Mouse (Mus musculus) lung, postnatal 0 days (tissue): ENCODE measurements at regions not wholly inside any gene's neighbourhood (a gene's known extent, or its start where the extent isn't known, plus 50 kb on each side); places are given as distances from the start of the nearest gene placed in this dataset.

Experiments
- ATAC-seq: fragments of 200-750 bp; cut with Nextera tagmentation; 2 replicates; pipeline ENCODE4 v1.8.0; 2017; ENCODE audit warnings: moderate library complexity
- DNase-seq: peaks from one replicate; pipeline ENCODE4 v3.0.0-alpha.2; 2016; ENCODE audit warnings: low spot score
- H3K27ac ChIP-seq: fragments of 300-500 bp; sonication (generic); 2 replicates; pipeline ENCODE4 v1.5.1; 2014; ENCODE audit warnings: antibody characterized with exemption, mild to moderate bottlenecking, low read length, mixed read lengths
- H3K27me3 ChIP-seq: fragments of 300-500 bp; sonication (generic); replicated peaks from 2 replicates; pipeline ENCODE4 v1.6.1; 2014; ENCODE audit warnings: low read length, mixed read lengths; ENCODE audit not compliant: insufficient read depth
- H3K36me3 ChIP-seq: fragments of 300-500 bp; sonication (generic); 2 replicates; pipeline ENCODE4 v1.6.1; 2014; ENCODE audit warnings: low read length, mixed read lengths; ENCODE audit not compliant: insufficient read depth
- H3K4me1 ChIP-seq: fragments of 300-500 bp; sonication (generic); 2 replicates; pipeline ENCODE4 v1.6.1; 2014; ENCODE audit warnings: antibody characterized with exemption, low read depth, low read length, mixed read lengths; ENCODE audit not compliant: insufficient read depth
- H3K4me2 ChIP-seq: fragments of 300-500 bp; sonication (generic); replicated peaks from 2 replicates; pipeline ENCODE4 v1.6.1; 2014; ENCODE audit warnings: low read depth, mild to moderate bottlenecking, low read length, moderate library complexity, mixed read lengths
- H3K4me3 ChIP-seq: fragments of 300-500 bp; sonication (generic); 2 replicates; pipeline ENCODE4 v1.5.1; 2014; ENCODE audit warnings: low read depth, low read length
- H3K9ac ChIP-seq: fragments of 300-500 bp; sonication (generic); replicated peaks from 2 replicates; pipeline ENCODE4 v1.6.1; 2014; ENCODE audit warnings: low read depth, mild to moderate bottlenecking
- H3K9me3 ChIP-seq: fragments of 300-500 bp; sonication (generic); 2 replicates; pipeline ENCODE4 v1.6.1; 2016; ENCODE audit warnings: low read length, mixed read lengths
- CTCF ChIP-seq: IDR thresholded peaks from 2 replicates; pipeline ENCODE4 v1.5.1; 2016; ENCODE audit warnings: antibody characterized with exemption, mild to moderate bottlenecking
- EP300 ChIP-seq: IDR thresholded peaks from 2 replicates; pipeline ENCODE4 v1.6.1; 2016; ENCODE audit warnings: antibody characterized with exemption, mild to moderate bottlenecking, control low read depth
- WGBS: fragments of 180-500 bp; shearing (Covaris S2); extraction: QIAGEN DNeasy Blood & Tissue Kit; methylation state at CpG from one replicate; pipeline ENCODE4 v1.1.7; 2014; 5-methylcytosine and 5-hydroxymethylcytosine counted together

GRCm38 (mm10) chr9:113287397-113287796 lies 420.7 kb downstream of the Pdcd6ip start:
- no peaks in the 10 kb centered on the region for H3K36me3 ChIP-seq
- TF ChIP-seq CTCF (no peak), EP300 (no peak)
- H3K27ac ChIP-seq = no peak overlapping the region
- ATAC-seq (no peak), DNase-seq (no peak)
- H3K4me2 ChIP-seq = no peak overlapping the region
- WGBS = 34% methylated on average over 4 of the region's 4 CpGs
- H3K4me3 ChIP-seq = no peak overlapping the region
- H3K9ac ChIP-seq = no peak overlapping the region
- H3K27me3 ChIP-seq = no peaks in the 10 kb centered on the region
- H3K4me1 ChIP-seq = no peaks in the 10 kb centered on the region
- H3K9me3 ChIP-seq = no peaks in the 10 kb centered on the region

- ATAC-seq (no peak), DNase-seq (no peak)
- H3K27ac ChIP-seq = no peak overlapping the region
- no peak overlapping the region for H3K4me3 ChIP-seq
- TF ChIP-seq EP300 (no peak), CTCF (no peak)
- no peaks in the 10 kb centered on the region for H3K9me3 ChIP-seq
- no peaks in the 10 kb centered on the region for H3K36me3 ChIP-seq
- no peaks in the 10 kb centered on the region for H3K4me1 ChIP-seq
- no peak overlapping the region for H3K4me2 ChIP-seq
- H3K27me3 ChIP-seq = no peaks in the 10 kb centered on the region
- WGBS = 16% methylated on average over 1 of the region's 1 CpGs
- no peak overlapping the region for H3K9ac ChIP-seq
Observed at GRCm38 (mm10) chr9:113283244-113283643, 424.8 kb downstream of the Pdcd6ip start.

- Histone ChIP-seq H3K9ac (no peak overlapping the region), H3K27ac (no peak overlapping the region), H3K9me3 (no peaks in the 10 kb centered on the region), H3K4me3 (no peak overlapping the region), H3K4me1 (no peaks in the 10 kb centered on the region), H3K27me3 (no peaks in the 10 kb centered on the region), H3K4me2 (no peak overlapping the region), H3K36me3 (no peaks in the 10 kb centered on the region)
- ATAC-seq = no peak
- WGBS = 81% methylated on average over 4 of the region's 4 CpGs
- TF ChIP-seq CTCF (no peak), EP300 (no peak)
- DNase-seq = no peak
Observed at GRCm38 (mm10) chr9:113270595-113270994, 437.5 kb downstream of the Pdcd6ip start.

GRCm38 (mm10) chr9:113267696-113268095 lies 440.4 kb downstream of the Pdcd6ip start:
- H3K27me3 ChIP-seq = no peaks in the 10 kb centered on the region
- no peak overlapping the region for H3K4me3 ChIP-seq
- no peak overlapping the region for H3K4me2 ChIP-seq
- H3K9me3 ChIP-seq = no peaks in the 10 kb centered on the region
- H3K36me3 ChIP-seq = no peaks in the 10 kb centered on the region
- no peak overlapping the region for H3K9ac ChIP-seq
- H3K4me1 ChIP-seq = no peaks in the 10 kb centered on the region
- TF ChIP-seq CTCF (no peak), EP300 (no peak)
- no peak for DNase-seq
- no peak overlapping the region for H3K27ac ChIP-seq
- 77% methylated on average over 8 of the region's 8 CpGs for WGBS
- no peak for ATAC-seq

- no peak for ATAC-seq
- WGBS = 68% methylated on average over 6 of the region's 6 CpGs
- DNase-seq = no peak
Observed at GRCm38 (mm10) chr9:113263636-113264035, 444.4 kb downstream of the Pdcd6ip start.

GRCm38 (mm10) chr9:113260296-113260695 lies 447.8 kb downstream of the Pdcd6ip start:
- no peaks in the 10 kb centered on the region for H3K4me1 ChIP-seq
- no peak for TF ChIP-seq EP300
- TF ChIP-seq CTCF = no peak
- H3K9me3 ChIP-seq = no peaks in the 10 kb centered on the region
- DNase-seq (no peak), ATAC-seq (no peak)
- H3K4me2 ChIP-seq = no peak overlapping the region
- WGBS = 55% methylated on average over 2 of the region's 2 CpGs
- no peak overlapping the region for H3K9ac ChIP-seq
- no peak overlapping the region for H3K27ac ChIP-seq
- H3K4me3 ChIP-seq = no peak overlapping the region
- H3K36me3 ChIP-seq = no peaks in the 10 kb centered on the region
- H3K27me3 ChIP-seq = no peaks in the 10 kb centered on the region

More at GRCm38 (mm10) chr9:113263636-113264035, 444.4 kb downstream of the Pdcd6ip start:
- Histone ChIP-seq H3K4me3 (no peak overlapping the region), H3K9ac (no peak overlapping the region), H3K4me1 (no peaks in the 10 kb centered on the region), H3K4me2 (no peak overlapping the region), H3K9me3 (no peaks in the 10 kb centered on the region), H3K36me3 (no peaks in the 10 kb centered on the region), H3K27me3 (no peaks in the 10 kb centered on the region), H3K27ac (no peak overlapping the region)
- TF ChIP-seq EP300 (no peak), CTCF (no peak)

GRCm38 (mm10) chr9:113258556-113258955 lies 449.5 kb downstream of the Pdcd6ip start:
- H3K4me3 ChIP-seq = no peak overlapping the region
- ATAC-seq = no peak
- no peak overlapping the region for H3K9ac ChIP-seq
- no peak overlapping the region for H3K4me2 ChIP-seq
- H3K36me3 ChIP-seq = no peaks in the 10 kb centered on the region
- no peak for DNase-seq
- H3K27me3 ChIP-seq = no peaks in the 10 kb centered on the region
- WGBS = 57% methylated on average over 2 of the region's 2 CpGs
- TF ChIP-seq EP300 = no peak
- TF ChIP-seq CTCF = no peak
- no peaks in the 10 kb centered on the region for H3K4me1 ChIP-seq
- no peak overlapping the region for H3K27ac ChIP-seq
- no peaks in the 10 kb centered on the region for H3K9me3 ChIP-seq
